ENCODE assay signal across 20 mouse cellular contexts in the genomic region with DNA sequence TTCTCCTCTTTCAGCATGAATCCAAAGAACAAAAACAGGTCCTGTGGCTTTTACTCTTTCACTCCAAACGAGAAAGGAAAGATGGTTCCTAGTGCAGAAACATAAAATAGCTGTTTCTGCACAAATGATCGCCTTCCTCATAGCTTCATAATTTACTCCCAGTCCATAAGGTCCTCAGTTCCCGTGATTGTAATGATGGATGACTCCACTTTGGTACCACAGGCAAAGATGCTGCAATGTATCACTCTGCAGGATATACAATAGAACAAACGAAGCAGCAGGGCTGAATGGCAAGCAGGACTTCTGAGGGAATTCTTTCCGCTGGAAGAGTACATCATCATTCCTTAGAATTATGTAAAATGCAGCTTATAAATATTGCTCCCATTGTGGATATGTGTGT.
"Had no signal": no experiment of that assay in that cellular context is flagged by ENCODE, and none has a peak within 500 bp of the region (broad histone marks: within the 10 kb centered on the region; RNA-seq: fewer than 3 reads in every experiment).

No protein-coding gene starts in this region.

- ATAC-seq: inflammation-experienced regulatory T-cells, adult 6 months; intestine, embryonic 16.5 days had no signal

- H3K4me2 ChIP-seq: limb, embryonic 12.5 days; limb, embryonic 15.5 days; liver, embryonic 11.5 days; liver, embryonic 15.5 days; lung, embryonic 15.5 days; neural tube, embryonic 13.5 days had no signal

- H3K27me3 ChIP-seq: limb, embryonic 12.5 days; limb, embryonic 15.5 days; liver, embryonic 15.5 days; lung, embryonic 15.5 days; megakaryocyte, embryonic 14.5 days; neural tube, embryonic 13.5 days had no signal

- H3K36me3 ChIP-seq: limb, embryonic 12.5 days; limb, embryonic 15.5 days; liver, embryonic 15.5 days; lung, embryonic 15.5 days; neural tube, embryonic 13.5 days had no signal

- H3K4me3 ChIP-seq: limb, embryonic 12.5 days; limb, embryonic 15.5 days; liver, embryonic 15.5 days; lung, embryonic 15.5 days; megakaryocyte, embryonic 14.5 days; neural tube, embryonic 13.5 days had no signal

- H3K9me3 ChIP-seq: limb, embryonic 12.5 days; limb, embryonic 15.5 days; liver, embryonic 15.5 days; lung, embryonic 15.5 days; megakaryocyte, embryonic 14.5 days; neural tube, embryonic 13.5 days had no signal

- DNase-seq: kidney, adult 18-20 months; kidney, adult 9 months; kidney, postnatal 14 days; kidney, postnatal 4 days; left cerebral cortex, postnatal 4 days; lung, adult 18-20 months; lung, postnatal 10 days; lung, postnatal 36 days; right cerebral cortex, postnatal 25 days; thymus, adult 18-20 months; thymus, postnatal 36 days had no signal

- H3K9ac ChIP-seq: limb, embryonic 12.5 days; limb, embryonic 15.5 days; liver, embryonic 15.5 days; lung, embryonic 15.5 days; neural tube, embryonic 13.5 days had no signal

- H3K4me1 ChIP-seq: limb, embryonic 12.5 days; limb, embryonic 15.5 days; liver, embryonic 15.5 days; lung, embryonic 15.5 days; megakaryocyte, embryonic 14.5 days had no signal

- H3K27ac ChIP-seq: limb, embryonic 12.5 days; limb, embryonic 15.5 days; liver, embryonic 15.5 days; lung, embryonic 15.5 days; neural tube, embryonic 13.5 days had no signal
